Mouse (Mus musculus): ENCODE measurements around the gene Tle2. TPM values are rescaled to one million over a fixed set of nuclear protein-coding genes. Genes with fewer than 3 reads are reported as not detected.

Gene Tle2
- total RNA-seq (2015) = 1.1 and 3.3 TPM in 2 replicates
- total RNA-seq (2017) = 0.51 and 1.8 TPM in 2 replicates

GRCm38 (mm10) chr10:81574081-81575056 is at the start of gene Tle2:
Tle2 (plus strand) TSS chr10:81574561.
- no peak for ATAC-seq (ENCODE audit: poor library complexity, severe bottlenecking)

GRCm38 (mm10) chr10:81525017-81525694 is 49.2 kb upstream of the Tle2 start:
- ATAC-seq (ENCODE audit: poor library complexity, severe bottlenecking) = peak; percentile 22

- peak; percentile 66 for ATAC-seq (ENCODE audit: poor library complexity, severe bottlenecking)
Observed at GRCm38 (mm10) chr10:81526779-81527178, 47.6 kb upstream of the Tle2 start.

GRCm38 (mm10) chr10:81534826-81535225 is 39.5 kb upstream of the Tle2 start:
- ATAC-seq (ENCODE audit: poor library complexity, severe bottlenecking) = no peak

GRCm38 (mm10) chr10:81536734-81537133 is 37.6 kb upstream of the Tle2 start:
- peak; percentile 49; the same call in 1 of the 2 replicates for ATAC-seq (ENCODE audit: poor library complexity, severe bottlenecking)

- ATAC-seq (ENCODE audit: poor library complexity, severe bottlenecking) = no peak
Observed at GRCm38 (mm10) chr10:81537429-81537828, 36.9 kb upstream of the Tle2 start.

GRCm38 (mm10) chr10:81538321-81539048 is 35.9 kb upstream of the Tle2 start:
- ATAC-seq (ENCODE audit: poor library complexity, severe bottlenecking) = peak; percentile 28

GRCm38 (mm10) chr10:81541363-81541762 is 33.0 kb upstream of the Tle2 start:
- no peak for ATAC-seq (ENCODE audit: poor library complexity, severe bottlenecking)

GRCm38 (mm10) chr10:81541803-81542202 is 32.6 kb upstream of the Tle2 start:
- ATAC-seq (ENCODE audit: poor library complexity, severe bottlenecking) = no peak

- no peak for ATAC-seq (ENCODE audit: poor library complexity, severe bottlenecking)
Observed at GRCm38 (mm10) chr10:81542727-81543460, 31.5 kb upstream of the Tle2 start.

GRCm38 (mm10) chr10:81543633-81544032 is 30.7 kb upstream of the Tle2 start:
- ATAC-seq (ENCODE audit: poor library complexity, severe bottlenecking) = no peak

GRCm38 (mm10) chr10:81544296-81545160 is 29.8 kb upstream of the Tle2 start:
- no peak; the same call in 1 of the 2 replicates for ATAC-seq (ENCODE audit: poor library complexity, severe bottlenecking)

- peak; percentile 94 for ATAC-seq (ENCODE audit: poor library complexity, severe bottlenecking)
Observed at GRCm38 (mm10) chr10:81545161-81545747, 29.1 kb upstream of the Tle2 start, which contains the start of gene Gna11. Gna11 (minus strand) TSS chr10:81545190.

- ATAC-seq (ENCODE audit: poor library complexity, severe bottlenecking) = no peak
Observed at GRCm38 (mm10) chr10:81546332-81546731, 28.0 kb upstream of the Tle2 start.

- ATAC-seq (ENCODE audit: poor library complexity, severe bottlenecking) = no peak
Observed at GRCm38 (mm10) chr10:81546788-81547571, 27.4 kb upstream of the Tle2 start.

- ATAC-seq (ENCODE audit: poor library complexity, severe bottlenecking) = no peak
Observed at GRCm38 (mm10) chr10:81548944-81549343, 25.4 kb upstream of the Tle2 start.

GRCm38 (mm10) chr10:81550257-81550656 is 24.1 kb upstream of the Tle2 start:
- peak; percentile 61 for ATAC-seq (ENCODE audit: poor library complexity, severe bottlenecking)

- peak; percentile 81 for ATAC-seq (ENCODE audit: poor library complexity, severe bottlenecking)
Observed at GRCm38 (mm10) chr10:81551597-81552102, 22.7 kb upstream of the Tle2 start.
